Mouse (Mus musculus): ENCODE measurements around the gene Scly.

Scly gene

DNA sequence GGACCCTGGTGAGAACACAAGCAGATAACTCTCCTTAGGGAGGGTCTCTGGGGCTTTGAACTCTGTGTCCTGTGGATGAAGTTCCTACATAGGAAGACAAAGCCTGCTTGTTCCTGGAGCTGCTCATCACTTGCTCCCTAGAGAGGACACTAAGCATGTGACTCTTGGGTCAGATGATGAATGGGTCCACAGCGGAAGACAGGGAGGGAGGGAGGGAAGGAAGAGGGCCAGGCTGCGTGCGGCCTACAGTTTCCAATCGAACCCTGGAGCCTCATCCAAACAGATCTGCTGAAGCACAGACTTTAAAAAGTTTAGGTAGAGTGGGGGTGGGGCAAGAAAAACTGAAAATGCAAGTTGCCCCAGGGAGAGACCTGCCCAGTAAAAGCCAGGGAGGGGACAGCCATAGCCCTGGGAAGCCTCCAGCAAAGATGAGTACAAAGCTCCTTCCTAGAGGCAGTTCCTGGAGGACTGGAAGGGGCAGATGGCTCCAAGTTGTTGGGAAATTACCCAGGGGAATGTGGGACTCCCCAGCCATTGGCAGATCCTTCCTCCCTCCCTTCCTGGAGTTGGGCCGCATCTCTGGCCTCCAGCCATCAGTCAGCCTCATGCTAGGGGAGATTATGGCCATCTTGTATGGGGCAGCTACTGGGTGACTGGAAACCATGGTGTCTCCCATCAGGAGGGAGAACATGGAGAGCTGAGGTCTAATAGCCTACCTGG is 1.7 kb downstream of the Scly start:
- DNase-seq (ENCODE audit: low spot score), result no peak

DNA sequence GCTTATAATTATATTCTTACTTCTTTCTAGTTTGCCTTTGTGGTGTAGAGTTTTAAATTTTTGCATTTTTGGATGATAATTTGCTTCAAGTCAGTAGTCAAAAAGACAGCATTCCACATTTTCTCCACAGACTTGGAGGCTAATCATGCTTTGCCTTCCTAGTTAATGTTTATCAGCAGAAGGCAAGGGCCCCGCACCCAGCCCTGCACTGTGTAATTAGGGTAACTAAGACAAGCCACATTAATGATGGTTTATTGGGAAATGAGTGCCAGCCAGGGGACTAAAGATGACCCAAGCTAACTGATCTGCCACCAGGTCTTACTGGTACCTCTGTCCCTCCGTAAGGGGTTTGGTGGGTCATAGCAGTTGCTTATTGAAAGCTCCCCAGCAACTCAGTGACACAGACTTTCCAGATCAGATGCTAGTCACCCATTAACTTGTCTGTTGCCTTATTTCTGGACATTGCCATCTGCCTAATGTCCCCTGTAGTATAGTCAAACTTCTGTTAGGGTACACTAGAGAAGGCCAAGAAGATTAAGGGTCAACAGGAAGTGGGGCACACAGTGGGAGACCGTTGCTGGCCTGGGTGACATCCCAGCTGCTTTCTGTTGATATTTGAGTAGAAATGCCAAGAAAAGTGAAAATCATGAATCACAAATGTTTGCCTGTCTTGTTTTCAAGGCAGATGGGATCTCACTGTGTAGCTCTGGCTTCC is 3.2 kb downstream of the Scly start:
- no peak for DNase-seq (ENCODE audit: low spot score)

DNA sequence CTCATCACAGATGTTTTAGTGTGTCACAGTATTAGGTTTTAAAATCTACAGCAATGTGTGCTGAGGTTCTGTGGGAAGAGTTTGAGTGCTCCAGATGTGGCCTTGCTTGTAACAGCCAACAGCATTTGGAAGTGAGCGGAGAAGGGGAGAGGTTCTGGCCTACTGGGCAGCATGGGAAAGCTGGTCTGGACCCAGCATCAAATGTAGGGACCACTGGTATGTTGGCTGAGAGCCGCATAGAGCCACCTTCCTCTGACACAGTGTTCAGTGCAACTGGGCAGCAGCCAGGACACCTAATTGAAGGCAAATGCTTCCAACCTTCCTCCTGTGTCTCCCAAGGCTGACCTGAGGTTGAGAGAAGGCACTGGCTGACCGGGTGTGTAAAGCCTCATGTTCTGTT is 3.9 kb downstream of the Scly start:
- no peak for DNase-seq (ENCODE audit: low spot score)

DNA sequence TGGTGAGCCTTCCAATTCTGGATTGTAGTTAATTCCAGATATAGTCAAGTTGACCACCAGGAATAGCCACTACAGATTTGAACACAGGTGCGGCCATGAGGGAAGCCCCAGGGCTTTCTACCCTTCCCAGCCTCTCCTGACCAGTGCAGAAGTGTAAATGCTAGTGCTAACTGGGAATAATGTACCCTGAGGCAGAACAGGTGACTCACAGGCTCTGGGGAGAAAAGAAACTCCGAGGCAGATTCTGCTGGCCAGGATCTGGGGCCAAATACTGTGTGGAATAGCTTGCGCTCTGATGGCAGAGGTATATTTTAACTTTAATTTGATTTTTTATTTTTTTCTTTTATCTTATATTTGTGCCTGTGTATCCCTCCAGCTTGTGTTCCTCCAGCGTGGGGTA is 6.5 kb downstream of the Scly start:
- DNase-seq (ENCODE audit: low spot score), result no peak

DNA sequence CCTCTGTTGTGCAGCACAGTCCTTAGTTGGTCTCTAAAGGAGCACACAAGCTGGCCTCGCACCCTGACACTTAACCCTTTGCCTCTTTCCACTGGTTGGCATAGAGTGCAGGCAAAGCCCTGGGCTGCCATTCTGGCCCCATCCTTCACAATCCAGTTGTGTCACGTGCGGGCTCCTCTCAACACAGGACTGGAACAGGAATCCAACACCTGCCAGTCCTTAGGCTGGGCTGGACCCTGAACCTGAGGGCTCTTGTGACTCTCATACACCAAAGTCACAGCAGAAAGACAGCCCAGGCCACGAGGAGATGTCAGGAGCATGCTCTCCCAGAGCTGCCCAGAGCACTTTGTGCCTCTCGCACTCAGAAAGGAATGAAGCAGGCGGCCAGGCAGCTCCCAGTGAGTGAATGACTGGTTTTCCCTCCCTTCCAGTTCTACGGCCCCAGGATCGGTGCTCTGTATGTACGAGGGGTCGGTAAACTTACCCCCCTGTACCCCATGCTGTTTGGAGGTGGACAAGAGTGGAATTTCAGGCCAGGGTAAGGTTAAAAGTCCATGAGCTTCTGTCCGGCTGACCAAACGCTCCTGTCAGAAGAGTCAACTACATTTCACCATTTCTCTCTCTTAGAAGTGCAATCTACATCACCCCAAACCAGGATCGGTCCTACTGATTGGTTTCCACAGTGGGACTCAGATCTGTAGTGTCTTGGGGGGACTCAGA is 11.4 kb downstream of the Scly start:
- DNase-seq (ENCODE audit: low spot score), result no peak

DNA sequence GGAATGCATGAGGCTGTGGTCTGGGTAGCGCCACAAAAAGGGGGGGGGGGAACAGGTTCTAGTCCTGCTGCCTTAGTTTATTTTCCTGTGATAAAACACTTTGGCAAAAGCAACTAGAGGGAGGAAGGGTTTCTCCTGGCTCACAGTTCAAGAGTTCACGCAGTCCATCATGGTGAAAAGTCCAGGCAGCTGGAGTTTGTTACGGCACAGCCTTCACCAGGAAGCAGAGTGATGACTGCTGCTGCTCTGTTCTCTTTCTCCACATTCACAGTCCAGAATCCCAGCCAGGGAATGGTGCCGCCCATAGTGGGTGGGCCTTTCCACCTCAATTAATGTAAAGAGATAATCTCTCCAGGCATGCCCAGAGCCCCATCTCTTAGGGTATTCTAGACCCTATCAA is 14.1 kb downstream of the Scly start:
- DNase-seq (ENCODE audit: low spot score), result no peak

DNA sequence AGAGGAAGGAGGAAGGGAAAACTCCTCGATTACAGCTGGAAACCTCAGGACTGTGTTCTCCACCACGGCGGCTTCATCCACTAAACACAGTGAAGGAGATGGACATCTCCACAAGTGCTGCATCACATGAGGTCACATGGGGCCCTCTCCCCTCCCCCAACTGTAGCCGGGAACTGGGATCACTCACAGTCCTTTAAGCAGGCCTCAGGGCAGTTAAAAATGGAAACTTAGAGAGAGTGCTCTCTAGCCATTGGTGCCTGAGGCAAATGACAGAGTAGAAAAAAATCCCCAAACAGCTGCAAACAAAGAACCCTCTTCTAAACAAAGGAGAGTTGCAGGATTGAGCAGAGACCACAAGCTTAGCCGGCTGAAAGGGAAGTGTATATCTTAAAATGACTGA is 15.1 kb downstream of the Scly start:
- no peak for DNase-seq (ENCODE audit: low spot score)

DNA sequence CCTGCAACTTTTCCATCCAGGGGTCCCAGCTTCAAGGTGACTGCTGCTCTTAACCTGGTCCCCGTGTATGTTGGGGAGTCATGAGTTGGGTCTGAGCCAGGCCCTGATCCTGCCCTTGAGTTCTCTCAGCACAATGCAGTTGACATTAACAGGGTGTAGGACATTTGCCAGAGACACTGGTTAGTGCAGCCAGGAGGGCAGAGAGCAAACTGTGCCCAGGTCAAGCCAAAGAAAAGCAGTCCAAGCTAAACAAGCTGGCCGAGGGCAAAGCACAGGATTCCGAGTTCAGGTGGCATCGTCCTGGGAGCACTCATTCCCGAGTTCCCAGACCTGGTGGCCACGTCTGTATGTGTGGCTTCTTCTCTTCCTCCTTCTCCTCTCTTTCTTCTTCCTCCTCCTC is 19.5 kb downstream of the Scly start:
- DNase-seq (ENCODE audit: low spot score), result no peak

DNA sequence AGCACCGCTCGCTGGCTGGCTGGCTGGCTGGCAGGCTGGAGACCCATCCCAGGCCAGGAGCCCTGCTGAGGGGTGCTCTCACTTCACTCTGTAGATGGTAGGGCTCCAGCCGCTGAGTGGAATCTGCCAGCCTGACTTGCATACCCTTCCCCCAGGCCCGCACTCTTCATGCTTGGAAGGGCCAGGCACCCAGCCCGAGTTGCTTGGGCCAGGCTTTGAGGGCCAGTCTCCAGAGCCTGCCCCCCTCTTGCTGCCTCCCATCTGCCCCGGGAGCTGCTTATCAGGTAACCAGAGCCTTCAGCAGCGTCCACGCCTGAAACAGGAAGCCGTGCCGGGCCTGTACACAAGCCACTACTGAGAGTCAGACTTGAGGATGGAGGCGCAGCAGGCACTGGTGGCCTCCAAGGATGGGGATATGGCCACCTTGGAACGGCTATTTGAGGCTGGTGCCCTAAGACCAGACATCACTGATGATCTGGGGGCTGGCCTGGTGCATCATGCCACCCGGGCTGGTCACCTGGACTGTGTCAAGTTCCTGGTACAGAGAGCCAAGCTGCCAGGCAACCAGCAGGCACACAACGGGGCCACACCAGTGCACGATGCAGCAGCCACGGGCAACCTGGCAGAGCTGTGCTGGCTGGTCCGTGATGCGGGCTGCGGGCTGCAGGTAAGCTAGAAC is 23.8 kb downstream of the Scly start, which contains the start of gene Espnl:
Espnl (plus strand) TSS at position 316 of the 679 bp plus-strand sequence.
- DNase-seq (ENCODE audit: low spot score), result no peak

DNA sequence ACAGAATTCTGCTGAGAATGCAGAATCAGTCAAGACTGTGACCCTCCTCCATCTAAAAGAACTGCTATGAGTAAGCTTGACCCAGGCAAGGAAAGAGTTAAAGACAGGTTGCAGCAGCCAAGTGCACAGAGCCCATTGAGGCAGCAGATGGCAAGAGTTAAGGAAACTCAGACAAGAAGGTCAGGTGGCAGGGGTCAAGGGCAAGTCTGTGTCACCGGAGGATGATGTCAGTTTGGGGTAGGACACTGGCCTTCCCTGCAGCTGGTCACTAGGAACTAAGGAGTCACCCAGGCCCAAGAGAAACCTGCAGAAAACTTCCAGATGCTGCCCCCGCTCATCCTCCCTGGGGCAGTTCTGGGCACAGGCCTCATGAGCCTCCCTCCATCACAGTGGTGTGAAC is 26.5 kb downstream of the Scly start:
- no peak for DNase-seq (ENCODE audit: low spot score)

DNA sequence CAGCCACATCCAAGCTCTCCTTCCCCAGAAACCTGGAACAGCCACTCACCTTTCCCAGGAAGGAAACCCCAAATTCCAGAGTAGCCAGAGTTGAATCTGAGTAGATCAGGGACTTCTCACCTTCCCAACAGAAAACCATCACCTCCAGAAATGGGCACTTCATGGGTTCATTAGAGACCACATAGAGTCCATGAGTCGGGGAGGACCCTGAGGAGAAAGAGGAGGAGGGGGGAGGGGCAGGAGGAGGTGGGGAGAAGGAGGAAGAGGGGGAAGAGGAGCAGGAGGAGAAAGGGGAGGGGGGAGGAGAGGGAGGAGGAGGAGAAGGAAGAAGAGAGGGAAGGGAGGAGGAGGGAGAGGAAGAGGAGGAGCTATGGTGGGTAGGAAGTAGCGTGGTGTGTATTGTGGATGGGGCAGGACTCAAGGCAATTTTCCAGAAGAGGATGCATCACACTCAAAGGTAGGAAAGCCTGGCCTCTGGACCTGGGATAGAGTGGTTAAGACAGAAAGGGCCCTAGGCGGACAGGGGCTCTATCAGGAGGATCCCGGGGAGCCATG is 27.4 kb downstream of the Scly start:
- DNase-seq (ENCODE audit: low spot score), result no peak

DNA sequence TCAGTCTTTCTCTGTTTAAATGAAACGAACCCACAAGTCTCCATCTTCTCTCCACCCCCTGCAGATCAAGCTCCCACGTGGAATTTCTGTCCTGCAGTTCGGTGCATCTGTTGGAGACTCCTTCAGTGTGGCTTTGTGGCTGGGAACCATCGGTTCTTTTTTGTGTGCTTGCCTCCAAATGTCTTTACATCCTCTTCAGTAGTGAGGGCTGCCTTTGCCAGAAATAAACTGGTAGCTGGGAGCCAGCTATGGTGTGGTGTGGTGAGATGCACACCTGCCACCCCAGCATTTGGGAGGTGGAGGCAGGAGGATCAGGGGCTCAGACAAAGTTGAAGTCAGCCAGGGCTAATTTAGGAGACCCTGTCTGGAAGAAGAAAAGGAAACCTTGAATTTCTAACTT is 34.0 kb downstream of the Scly start:
- no peak for DNase-seq (ENCODE audit: low spot score)

DNA sequence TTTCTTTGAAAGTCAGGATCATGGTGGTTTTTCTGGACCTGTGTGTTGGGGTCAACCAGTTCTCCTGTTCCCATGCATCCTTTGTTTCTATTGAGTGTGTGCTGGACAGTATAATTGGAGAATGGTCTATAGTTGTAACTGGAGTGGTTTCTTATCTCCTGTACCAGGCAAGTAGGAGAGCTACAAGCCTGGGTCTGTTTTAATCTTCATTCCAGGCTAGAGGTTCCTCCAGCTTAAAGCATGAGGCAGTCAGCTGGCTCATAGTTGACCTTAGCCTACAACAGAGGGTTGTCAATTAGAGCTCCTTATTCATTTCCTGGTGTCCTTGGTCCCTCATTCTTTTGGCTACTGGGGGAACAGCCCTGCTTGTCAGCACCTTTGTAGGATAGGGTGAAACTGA is 35.4 kb downstream of the Scly start:
- no peak for DNase-seq (ENCODE audit: low spot score)

DNA sequence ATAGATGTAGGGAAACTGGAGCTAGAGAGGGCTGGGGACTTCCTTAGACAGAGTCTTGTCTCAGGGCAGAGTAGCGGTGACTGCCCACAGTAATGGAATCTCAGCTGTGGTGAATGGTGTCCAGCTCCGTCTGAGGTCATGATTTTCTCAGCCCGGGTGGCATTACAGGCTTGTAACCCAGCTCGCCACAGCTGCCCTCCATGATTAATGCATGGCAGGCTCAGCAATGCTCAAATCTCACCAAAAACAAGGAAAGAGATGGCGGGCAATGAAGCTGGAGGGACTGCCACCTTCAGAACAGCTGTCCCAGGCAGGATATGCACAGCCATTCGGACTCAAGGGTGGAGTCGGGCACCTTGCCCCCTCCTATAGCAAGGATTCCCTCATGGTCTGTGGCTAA is 39.2 kb downstream of the Scly start:
- no peak for DNase-seq (ENCODE audit: low spot score)

DNA sequence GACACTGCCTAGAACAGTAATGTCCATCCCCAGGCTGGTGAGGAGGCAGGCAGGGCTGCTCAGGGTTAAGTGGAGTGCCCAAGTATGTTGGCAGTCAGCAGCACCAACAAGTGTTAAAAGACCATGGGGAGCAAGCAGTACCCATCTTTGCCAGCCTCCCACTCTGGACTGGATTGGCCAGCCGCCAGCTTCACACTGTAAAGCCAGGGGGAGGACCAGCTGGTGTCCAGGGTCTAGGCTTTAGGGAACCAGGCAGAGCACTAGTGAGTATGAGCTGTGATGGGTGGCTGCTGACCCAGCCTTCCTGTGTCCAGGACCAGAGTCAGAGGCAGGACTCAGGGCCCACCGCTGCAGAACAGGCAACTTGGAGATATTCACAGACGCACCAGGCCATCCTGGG is 45.9 kb downstream of the Scly start:
- no peak for DNase-seq (ENCODE audit: low spot score)

DNA sequence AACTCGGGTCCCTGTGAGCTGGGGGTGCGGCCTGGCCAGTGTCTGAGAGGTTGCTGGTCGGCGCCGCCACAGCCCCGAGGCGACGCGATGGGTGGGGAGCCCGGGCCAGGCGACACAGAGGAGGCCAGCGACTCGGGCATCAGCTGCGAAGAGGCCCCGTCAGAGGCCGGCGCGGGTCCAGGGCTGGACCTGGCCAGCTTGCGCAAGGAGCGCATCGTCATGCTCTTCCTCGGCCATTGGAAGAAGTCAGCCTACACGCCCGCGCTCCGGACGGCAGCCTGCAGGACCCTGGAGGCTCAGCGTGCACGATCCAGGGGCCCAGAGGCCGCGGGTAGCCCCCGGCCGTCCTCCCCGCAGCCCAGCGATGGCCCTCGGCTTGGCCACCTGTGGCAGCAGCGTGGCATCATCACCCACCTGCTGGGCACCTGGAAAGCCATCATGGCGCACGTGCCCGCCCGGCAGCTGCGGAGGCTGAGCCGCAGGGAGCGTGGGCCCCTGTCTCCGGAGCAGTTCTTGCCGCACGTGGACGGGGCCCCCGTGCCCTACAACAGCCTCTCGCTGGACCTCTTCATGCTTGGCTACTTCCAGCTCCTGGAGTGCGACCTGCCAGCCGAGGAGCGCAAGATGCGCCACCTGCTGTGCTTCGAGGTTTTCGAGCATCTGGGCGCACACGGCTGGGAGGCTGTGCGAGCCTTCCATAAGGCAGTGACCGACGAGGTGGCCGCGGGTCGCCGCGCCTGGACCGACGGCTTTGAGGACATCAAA is 47.0 kb downstream of the Scly start:
- DNase-seq (ENCODE audit: low spot score), result peak; percentile 20

DNA sequence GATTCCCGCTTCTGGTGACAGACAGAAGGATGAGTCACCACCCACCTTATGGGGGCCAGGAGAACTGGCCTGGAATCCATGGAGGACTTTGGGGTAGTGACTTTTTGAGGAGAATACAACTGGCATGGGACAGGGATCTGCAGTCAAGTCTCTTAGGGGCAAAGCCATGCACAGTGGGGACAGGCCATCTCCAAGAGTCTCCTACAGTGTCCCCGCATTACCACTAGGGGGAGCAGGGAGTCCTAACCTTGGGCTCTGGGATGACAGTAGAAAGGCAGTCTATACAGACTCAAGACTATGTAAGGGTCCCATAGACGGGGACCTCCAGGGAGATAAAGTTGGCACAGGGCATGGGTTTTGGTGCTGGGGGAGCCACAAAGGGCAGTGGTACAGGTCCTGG is 48.8 kb downstream of the Scly start:
- peak; percentile 60 for DNase-seq (ENCODE audit: low spot score)

DNA sequence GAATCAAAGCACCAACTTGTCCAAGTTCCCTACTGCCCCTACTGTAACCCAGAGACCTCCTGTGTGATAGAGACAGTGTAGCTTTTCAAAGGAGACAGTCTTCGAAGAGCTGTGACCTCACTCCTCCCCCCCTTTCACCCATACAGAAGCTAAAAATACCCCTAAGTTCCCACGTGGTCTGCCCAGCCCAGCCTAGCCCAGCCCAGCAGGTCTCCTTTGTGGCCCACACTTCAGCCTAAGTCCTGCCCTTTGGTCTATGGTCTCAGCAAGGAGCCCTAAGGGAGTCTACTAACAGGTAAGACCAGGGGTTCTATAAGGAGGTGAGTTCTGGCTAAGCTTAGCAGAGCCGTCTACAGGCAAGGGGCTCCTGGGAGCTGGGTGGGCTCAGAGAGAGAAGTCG is 52.7 kb downstream of the Scly start, which contains the start of gene Klhl30:
Klhl30 (plus strand) TSS at position 176 of the 400 bp plus-strand sequence.
- no peak for DNase-seq (ENCODE audit: low spot score)

DNA sequence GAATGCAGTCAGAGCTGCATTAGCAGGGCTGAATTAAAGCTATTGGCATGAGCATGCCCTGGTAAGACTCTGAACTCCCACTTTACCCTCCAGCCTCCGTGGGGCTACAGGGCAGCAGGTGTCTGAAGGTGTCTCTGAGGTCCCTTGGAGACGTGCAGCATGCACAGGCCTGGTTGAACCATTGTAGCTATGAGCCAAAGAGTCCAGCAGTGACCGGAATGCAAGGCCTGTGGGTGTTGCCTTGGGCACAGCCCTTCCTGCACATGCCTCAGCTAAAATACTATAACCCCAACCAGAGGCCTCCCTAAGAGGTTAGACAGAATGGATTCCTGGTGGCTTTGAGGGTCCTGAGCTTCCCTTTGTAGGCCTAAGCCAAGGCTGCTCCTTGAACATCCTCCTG is 53.1 kb downstream of the Scly start:
- no peak for DNase-seq (ENCODE audit: low spot score)

DNA sequence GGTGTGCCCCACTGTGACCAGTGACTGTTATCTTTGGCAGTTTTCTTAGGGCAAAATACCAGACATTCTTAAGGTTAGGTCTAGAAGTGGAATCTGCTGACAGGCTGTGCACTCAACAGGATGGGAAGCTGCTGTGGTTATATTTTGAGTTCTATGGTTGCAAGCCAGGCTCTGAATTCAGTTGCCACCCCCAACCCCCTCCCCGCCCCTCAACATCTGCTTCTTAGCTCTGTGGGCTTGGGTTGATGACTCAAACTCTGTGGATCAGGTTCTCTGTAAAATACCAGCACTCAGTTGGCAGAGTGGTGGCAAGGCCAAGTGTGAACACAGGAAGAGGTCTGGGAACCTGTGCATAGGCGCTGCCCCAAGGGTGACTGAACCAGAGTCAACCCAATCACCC is 54.1 kb downstream of the Scly start:
- no peak for DNase-seq (ENCODE audit: low spot score)

DNA sequence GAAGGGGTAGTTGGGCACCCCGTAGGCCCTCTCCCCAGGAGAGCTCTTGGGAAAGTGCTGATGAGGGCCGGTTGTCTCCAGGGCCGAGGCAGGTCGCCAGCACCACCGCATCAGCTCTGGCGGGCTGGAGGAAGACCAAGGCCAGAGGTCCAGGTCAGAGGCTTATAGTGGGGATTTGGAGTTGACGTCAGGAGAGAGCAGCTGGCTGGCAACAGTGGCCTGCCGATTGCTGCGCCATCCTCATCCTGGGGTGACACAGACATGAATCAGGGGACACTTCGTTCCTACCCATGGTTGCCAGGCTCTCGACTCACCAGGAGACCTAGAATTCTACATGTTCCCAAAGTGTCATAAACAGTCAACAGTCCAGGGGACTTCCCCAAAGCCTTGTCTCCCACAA is 58.0 kb downstream of the Scly start:
- DNase-seq (ENCODE audit: low spot score), result no peak

Measured in urinary bladder, postnatal 14 days (tissue).